Mouse (Mus musculus): ENCODE data around the gene Kazn.

DNA sequence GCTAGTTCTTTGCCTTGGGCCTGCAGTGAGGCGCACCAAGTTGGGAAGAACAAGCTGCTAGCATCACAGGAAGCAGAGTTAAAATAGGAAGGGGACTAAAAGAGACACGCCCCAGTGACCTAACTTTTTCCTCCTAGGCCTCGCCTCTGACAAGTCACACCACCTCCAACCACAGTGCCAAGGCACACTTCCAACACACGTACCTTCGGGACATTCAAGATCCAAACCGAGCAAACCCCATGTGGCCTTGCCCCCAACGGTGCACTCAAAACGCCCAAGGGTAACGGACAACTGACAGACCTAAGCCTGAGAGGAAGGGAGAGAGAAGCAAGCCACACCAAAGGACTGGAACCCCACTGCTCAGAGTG, 53.7 kb downstream of the Kazn start:
- TF ChIP-seq GATA1 (IDR thresholded peaks at IDR 0.05; ENCODE audit: low read length) = no peak
- no peak for TF ChIP-seq TAL1 (IDR thresholded peaks at IDR 0.05; ENCODE audit: low read length)

Measured in erythroblast, embryonic 14.5 days (primary cell).